Mouse (Mus musculus) layer of hippocampus, adult 2 months (tissue): ENCODE measurements around the gene Nars2. TPM values are rescaled to one million over a fixed set of nuclear protein-coding genes. Genes with fewer than 3 reads are reported as not detected.

Experiments
- DNase-seq, 2 experiments: peaks; one replicate each; pipeline ENCODE4 v3.0.0; 2022; ENCODE audit warnings: low spot score in 2 of 2
- H3K27ac ChIP-seq: fragments of 200-600 bp; 2 replicates; pipeline ENCODE4 v1.8.1; 2022
- H3K4me3 ChIP-seq: fragments of 200-600 bp; 2 replicates; pipeline ENCODE4 v1.8.1; 2022; ENCODE audit warnings: mild to moderate bottlenecking
- CTCF ChIP-seq: fragments of 200-600 bp; conservative IDR thresholded peaks from 2 replicates; pipeline ENCODE4 v1.8.1; 2022; ENCODE audit warnings: antibody characterized with exemption, mild to moderate bottlenecking, moderate library complexity
- total RNA-seq, 2 experiments: library from RNA; stranded (reverse); gene quantifications; 2 replicates each; pipeline ENCODE4 v1.2.3; 2021

The Nars2 gene
- total RNA-seq, 2 experiments from 2014 or later = 15.2 to 17.4 TPM

GRCm38 (mm10) chr7:97042981-97043380 is 91.7 kb downstream of the Nars2 start:
- Histone ChIP-seq H3K4me3 (no peak overlapping the region), H3K27ac (no peak overlapping the region)
- no peak for TF ChIP-seq CTCF
- DNase-seq = no peak

- TF ChIP-seq CTCF = no peak
- Histone ChIP-seq H3K27ac (no peak overlapping the region), H3K4me3 (no peak overlapping the region)
- no peak for DNase-seq
Measured at GRCm38 (mm10) chr7:97060966-97061365, 109.7 kb downstream of the Nars2 start.

- no peak overlapping the region for H3K27ac ChIP-seq
- DNase-seq = no peak
- no peak for TF ChIP-seq CTCF
- H3K4me3 ChIP-seq = no peak overlapping the region
Measured at GRCm38 (mm10) chr7:97071512-97071911, 120.2 kb downstream of the Nars2 start.

GRCm38 (mm10) chr7:97072061-97072460 is 120.8 kb downstream of the Nars2 start:
- no peak overlapping the region for H3K4me3 ChIP-seq
- TF ChIP-seq CTCF = no peak
- H3K27ac ChIP-seq = no peak overlapping the region
- DNase-seq = no peak

GRCm38 (mm10) chr7:97074974-97075373 is 123.7 kb downstream of the Nars2 start:
- Histone ChIP-seq H3K27ac (no peak overlapping the region), H3K4me3 (no peak overlapping the region)
- no peak for TF ChIP-seq CTCF
- DNase-seq = no peak

- TF ChIP-seq CTCF = no peak
- no peak overlapping the region for H3K27ac ChIP-seq
- no peak overlapping the region for H3K4me3 ChIP-seq
- DNase-seq = no peak
Measured at GRCm38 (mm10) chr7:97076977-97077376, 125.7 kb downstream of the Nars2 start.

- TF ChIP-seq CTCF = no peak
- Histone ChIP-seq H3K4me3 (no peak overlapping the region), H3K27ac (no peak overlapping the region)
- no peak for DNase-seq
Measured at GRCm38 (mm10) chr7:97078685-97079084, 127.4 kb downstream of the Nars2 start.

- Histone ChIP-seq H3K4me3 (peak overlapping the region; percentile 30), H3K27ac (no peak overlapping the region)
- DNase-seq = peak; percentile 39 to 47
- peak; percentile 87 for TF ChIP-seq CTCF
Measured at GRCm38 (mm10) chr7:97079145-97079544, 127.8 kb downstream of the Nars2 start.

- Histone ChIP-seq H3K4me3 (no peak overlapping the region), H3K27ac (no peak overlapping the region)
- DNase-seq = no peak
- no peak for TF ChIP-seq CTCF
Measured at GRCm38 (mm10) chr7:97079651-97080365, 128.5 kb downstream of the Nars2 start.

GRCm38 (mm10) chr7:97080621-97081241 is 129.4 kb downstream of the Nars2 start:
- TF ChIP-seq CTCF = no peak
- Histone ChIP-seq H3K27ac (peak overlapping the region; percentile 91), H3K4me3 (peak overlapping the region; percentile 84)
- no peak for DNase-seq

GRCm38 (mm10) chr7:97081242-97081958 is 130.1 kb downstream of the Nars2 start, which contains the start of gene Gab2:
TSS of gene Gab2 (plus strand) at chr7:97081586.
- TF ChIP-seq CTCF = no peak
- DNase-seq = peak; percentile 39 to 49
- Histone ChIP-seq H3K27ac (peak within 1 kb of the TSS; percentile 91), H3K4me3 (peak within 1 kb of the TSS; percentile 84)

- TF ChIP-seq CTCF = no peak
- DNase-seq = no peak
- H3K4me3 ChIP-seq = peak overlapping the region; percentile 84
- H3K27ac ChIP-seq = peak overlapping the region; percentile 91
Measured at GRCm38 (mm10) chr7:97081959-97082218, 130.6 kb downstream of the Nars2 start.
